Mouse (Mus musculus) small intestine, adult 2 months (tissue): ENCODE results near the gene Eed. TPM values are rescaled to one million over a fixed set of nuclear protein-coding genes. Genes with fewer than 3 reads are reported as not detected.

Source experiments
- H3K27ac ChIP-seq: fragments of 200-500 bp; 2 replicates; pipeline ENCODE4 v1.5.1; 2012; ENCODE audit warnings: low read depth, low read length, control low read depth, inconsistent platforms; ENCODE audit not compliant: insufficient read depth
- H3K27me3 ChIP-seq: fragments of 200-500 bp; 2 replicates; pipeline ENCODE4 v1.6.1; 2012; ENCODE audit warnings: mild to moderate bottlenecking, moderate library complexity, low read length, inconsistent platforms; ENCODE audit not compliant: control insufficient read depth, insufficient read depth
- H3K36me3 ChIP-seq: fragments of 200-500 bp; 2 replicates; pipeline ENCODE4 v1.6.1; 2012; ENCODE audit warnings: mild to moderate bottlenecking, low read length, control low read depth, inconsistent platforms; ENCODE audit not compliant: control insufficient read depth, insufficient read depth
- H3K4me1 ChIP-seq: fragments of 200-500 bp; 2 replicates; pipeline ENCODE4 v1.6.1; 2012; ENCODE audit warnings: low read length, inconsistent platforms, mixed read lengths; ENCODE audit not compliant: control insufficient read depth, insufficient read depth, insufficient read length
- H3K4me3 ChIP-seq: fragments of 200-500 bp; 2 replicates; pipeline ENCODE4 v1.5.1; 2012; ENCODE audit warnings: low read depth, mild to moderate bottlenecking, control low read depth, inconsistent platforms, low read length, moderate library complexity
- CTCF ChIP-seq: fragments of 200-500 bp; IDR thresholded peaks from 2 replicates; pipeline ENCODE4 v1.5.1; 2012; ENCODE audit warnings: low read depth, mild to moderate bottlenecking, control low read depth, inconsistent platforms, low read length, moderate library complexity, mixed read lengths; ENCODE audit not compliant: insufficient replicate concordance, insufficient read length; ENCODE audit errors: extremely low read depth
- POLR2A ChIP-seq: fragments of 200-500 bp; IDR thresholded peaks from 2 replicates; pipeline ENCODE4 v1.6.1; 2012; ENCODE audit warnings: low read depth, mild to moderate bottlenecking, control low read depth, inconsistent platforms, low read length, moderate library complexity
- WGBS: fragments of 180-500 bp; shearing (Covaris S2); methylation state at CpG from one replicate; pipeline ENCODE4 v1.1.7; 2018; 5-methylcytosine and 5-hydroxymethylcytosine counted together
- polyA plus RNA-seq: library from polyadenylated mRNA; depleted of rRNA; stranded (reverse); fragments of >200 nt; gene quantifications from 2 replicates; pipeline ENCODE4 v1.2.3, GENCODE M21; 2012

Eed gene
- polyA plus RNA-seq, 1 experiment: 17.0 TPM

DNA sequence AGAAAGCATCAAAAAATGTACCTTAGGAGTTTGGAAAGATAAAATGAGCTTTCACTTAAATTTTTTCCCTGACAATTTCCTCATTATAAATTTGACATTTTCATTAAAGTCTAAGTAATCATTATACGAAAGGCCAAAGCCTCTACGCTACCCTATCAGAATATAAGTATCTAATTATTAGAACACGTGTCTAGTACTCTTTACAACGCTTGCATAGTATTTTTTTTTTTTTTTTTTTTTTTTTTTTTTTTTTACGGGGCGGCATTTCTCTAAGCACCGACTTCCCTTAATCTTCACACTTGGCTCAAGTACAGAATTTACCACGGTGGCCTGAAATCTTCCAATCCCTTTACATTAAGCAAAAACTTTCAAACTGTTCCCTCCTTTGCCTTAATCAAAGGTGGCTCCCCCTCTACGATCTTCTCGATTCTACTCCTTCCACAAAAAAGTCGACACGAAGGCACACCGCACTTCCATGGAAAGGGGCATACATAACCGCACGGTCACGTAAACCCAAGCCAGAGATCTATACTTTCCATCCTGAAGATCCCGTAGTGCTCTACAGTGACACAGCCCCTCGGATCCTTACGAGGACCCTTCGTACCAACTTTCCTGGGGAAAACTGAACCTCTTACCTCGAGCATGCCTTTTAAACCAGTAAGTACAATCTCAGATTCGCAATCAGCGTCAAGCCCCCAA lies 1.2 kb downstream of the Eed start:
- peaks cover 4% of the 10 kb centered on the region; the same call in 1 of the 2 replicates for H3K4me1 ChIP-seq
- H3K27ac ChIP-seq: peak overlapping the region; percentile 45
- peaks cover 18% of the 10 kb centered on the region for H3K36me3 ChIP-seq
- WGBS: 1% methylated on average over 23 of the region's 23 CpGs
- TF ChIP-seq CTCF (no peak), POLR2A (no peak)
- peak overlapping the region; percentile 98 for H3K4me3 ChIP-seq
- no peaks in the 10 kb centered on the region for H3K27me3 ChIP-seq

- TF ChIP-seq POLR2A (no peak), CTCF (no peak)
- peaks cover 4% of the 10 kb centered on the region; the same call in 1 of the 2 replicates for H3K4me1 ChIP-seq
- WGBS: 78% methylated on average over 7 of the region's 7 CpGs
- H3K4me3 ChIP-seq: no peak overlapping the region
- no peak overlapping the region for H3K27ac ChIP-seq
- no peaks in the 10 kb centered on the region for H3K27me3 ChIP-seq
- peaks cover 28% of the 10 kb centered on the region for H3K36me3 ChIP-seq
Observed at GRCm38 (mm10) chr7:89976796-89977195, 4.0 kb downstream of the Eed start.

GRCm38 (mm10) chr7:89975571-89975970 lies 5.2 kb downstream of the Eed start:
- Histone ChIP-seq H3K27me3 (no peaks in the 10 kb centered on the region), H3K27ac (no peak overlapping the region), H3K36me3 (peaks cover 36% of the 10 kb centered on the region), H3K4me1 (peaks cover 4% of the 10 kb centered on the region; the same call in 1 of the 2 replicates), H3K4me3 (no peak overlapping the region)
- 73% methylated on average over 1 of the region's 1 CpGs for WGBS
- TF ChIP-seq CTCF (no peak), POLR2A (no peak)

GRCm38 (mm10) chr7:89967235-89967634 lies 13.5 kb downstream of the Eed start:
- 76% methylated on average over 2 of the region's 2 CpGs for WGBS
- H3K4me3 ChIP-seq: no peak overlapping the region
- TF ChIP-seq POLR2A (no peak), CTCF (no peak)
- H3K36me3 ChIP-seq: peaks cover 62% of the 10 kb centered on the region
- H3K27me3 ChIP-seq: no peaks in the 10 kb centered on the region
- H3K4me1 ChIP-seq: no peaks in the 10 kb centered on the region
- H3K27ac ChIP-seq: no peak overlapping the region

GRCm38 (mm10) chr7:89966771-89967170 lies 14.0 kb downstream of the Eed start:
- TF ChIP-seq POLR2A (no peak), CTCF (no peak)
- Histone ChIP-seq H3K4me1 (no peaks in the 10 kb centered on the region), H3K36me3 (peaks cover 61% of the 10 kb centered on the region), H3K27me3 (no peaks in the 10 kb centered on the region), H3K4me3 (no peak overlapping the region), H3K27ac (no peak overlapping the region)
- 61% methylated on average over 1 of the region's 1 CpGs for WGBS

GRCm38 (mm10) chr7:89963135-89963534 lies 17.6 kb downstream of the Eed start:
- Histone ChIP-seq H3K27ac (no peak overlapping the region), H3K27me3 (no peaks in the 10 kb centered on the region), H3K4me3 (no peak overlapping the region), H3K36me3 (peaks cover 58% of the 10 kb centered on the region), H3K4me1 (no peaks in the 10 kb centered on the region)
- no peak for TF ChIP-seq POLR2A
- no peak for TF ChIP-seq CTCF

DNA sequence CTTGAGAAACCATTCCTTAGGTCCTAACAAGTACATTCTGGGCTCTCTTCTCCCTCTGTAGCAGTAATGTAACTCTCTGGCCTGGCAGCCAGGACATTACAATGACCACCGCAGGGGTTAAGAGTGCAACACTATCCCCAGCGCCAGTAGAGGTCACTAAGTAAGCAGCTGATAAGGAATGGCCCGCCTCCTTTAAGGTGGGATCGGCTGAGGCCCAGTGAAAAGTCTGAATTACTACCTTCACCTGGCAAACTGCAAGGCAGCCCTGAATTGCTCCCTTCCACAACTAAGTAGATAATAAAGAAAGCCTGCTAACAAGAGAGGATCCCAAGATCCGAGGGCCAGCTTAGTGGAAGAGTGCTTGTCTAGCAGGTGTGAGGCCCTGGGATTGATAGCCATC lies 23.5 kb downstream of the Eed start:
- no peaks in the 10 kb centered on the region for H3K4me1 ChIP-seq
- no peak overlapping the region for H3K27ac ChIP-seq
- TF ChIP-seq CTCF (no peak), POLR2A (no peak)
- H3K4me3 ChIP-seq: no peak overlapping the region
- no peaks in the 10 kb centered on the region for H3K27me3 ChIP-seq
- 34% methylated on average over 5 of the region's 5 CpGs for WGBS
- H3K36me3 ChIP-seq: peaks cover 39% of the 10 kb centered on the region

DNA sequence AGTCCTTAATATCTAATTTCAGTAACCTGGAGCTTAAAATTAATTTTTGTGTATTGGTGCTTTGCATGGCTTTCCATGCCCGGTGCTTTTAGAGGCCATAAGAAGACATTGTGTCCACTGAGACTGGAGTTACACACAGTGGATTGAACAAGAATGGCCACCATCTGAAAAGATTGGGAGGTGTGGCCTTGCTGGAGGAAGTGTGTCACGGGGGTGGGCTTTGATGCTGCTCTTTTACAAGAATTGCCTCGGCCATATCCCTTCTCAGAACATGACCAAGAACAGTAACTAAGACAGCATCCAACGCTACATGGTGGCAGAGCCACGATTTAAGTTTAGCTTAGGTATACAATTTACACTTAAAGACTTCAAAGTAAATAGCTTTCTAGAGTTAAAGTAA lies 26.5 kb downstream of the Eed start:
- Histone ChIP-seq H3K27ac (no peak overlapping the region), H3K27me3 (no peaks in the 10 kb centered on the region), H3K36me3 (peaks cover 25% of the 10 kb centered on the region), H3K4me3 (no peak overlapping the region), H3K4me1 (no peaks in the 10 kb centered on the region)
- 70% methylated on average over 5 of the region's 5 CpGs for WGBS
- no peak for TF ChIP-seq POLR2A
- no peak for TF ChIP-seq CTCF
